Mouse (Mus musculus) heart, embryonic 16.5 days (tissue): ENCODE data around the gene Arcn1. TPM values are rescaled to one million over a fixed set of nuclear protein-coding genes. Genes with fewer than 3 reads are reported as not detected.
A peak's percentile ranks its signal among the peaks of the same experiment; 100 is the strongest.
"Not testable (repeated sequence)": the region's sequence is repeated elsewhere in the genome, so short reads cannot be mapped to it uniquely, and the experiment has no call there.

ENCODE experiments used
- ATAC-seq: fragments of 200-750 bp; cut with Nextera tagmentation; replicated peaks from 2 replicates; pipeline ENCODE4 v1.8.0; 2017; ENCODE audit warnings: moderate number of reproducible peaks; ENCODE audit not compliant: insufficient read depth, low FRiP score; ENCODE audit errors: extremely low read depth
- H3K27ac ChIP-seq: fragments of 300-500 bp; sonication (generic); 2 replicates; pipeline ENCODE4 v1.5.1; 2014; ENCODE audit warnings: mild to moderate bottlenecking, low read length, control low read depth, moderate library complexity
- H3K27me3 ChIP-seq: fragments of 300-500 bp; sonication (generic); 2 replicates; pipeline ENCODE4 v1.6.1; 2014; ENCODE audit warnings: low read length, mixed read lengths; ENCODE audit not compliant: control insufficient read depth, insufficient read depth
- H3K36me3 ChIP-seq: fragments of 300-500 bp; sonication (generic); 2 replicates; pipeline ENCODE4 v1.6.1; 2014; ENCODE audit not compliant: control insufficient read depth, insufficient read depth
- H3K4me1 ChIP-seq: fragments of 300-500 bp; sonication (generic); 2 replicates; pipeline ENCODE4 v1.6.1; 2014; ENCODE audit warnings: low read length, mixed read lengths; ENCODE audit not compliant: control insufficient read depth, insufficient read depth
- H3K4me2 ChIP-seq: fragments of 300-500 bp; sonication (generic); 2 replicates; pipeline ENCODE4 v1.6.1; 2014; ENCODE audit warnings: low read depth, mild to moderate bottlenecking, control low read depth, low read length
- H3K4me3 ChIP-seq: fragments of 300-500 bp; sonication (generic); 2 replicates; pipeline ENCODE4 v1.5.1; 2014; ENCODE audit warnings: mild to moderate bottlenecking, control low read depth, low read length
- H3K9ac ChIP-seq: fragments of 300-500 bp; sonication (generic); 2 replicates; pipeline ENCODE4 v1.6.1; 2014; ENCODE audit warnings: low read length, control low read depth
- H3K9me3 ChIP-seq: fragments of 300-500 bp; sonication (generic); replicated peaks from 2 replicates; pipeline ENCODE4 v1.6.1; 2016; ENCODE audit warnings: low read length; ENCODE audit not compliant: control insufficient read depth
- WGBS: fragments of 180-500 bp; shearing (Covaris S2); extraction: QIAGEN DNeasy Blood & Tissue Kit; methylation state at CpG from one replicate; pipeline ENCODE4 v1.1.7; 2014; 5-methylcytosine and 5-hydroxymethylcytosine counted together
- polyA plus RNA-seq: library from polyadenylated mRNA; unstranded; fragments of >200 nt; fragmentation: Nextera tagmentation; extraction: Ambion mirVana; gene quantifications from 2 replicates; pipeline ENCODE4 v1.2.1, GENCODE M21; 2015

Gene Arcn1
- polyA plus RNA-seq, 1 experiment from 2014 or later = 132 TPM

- Histone ChIP-seq H3K36me3 (peaks cover 4% of the 10 kb centered on the region), H3K9ac (peak overlapping the region; percentile 79), H3K27me3 (peaks cover 9% of the 10 kb centered on the region), H3K4me2 (peak overlapping the region; percentile 98), H3K27ac (no peak overlapping the region), H3K4me1 (peaks cover 8% of the 10 kb centered on the region), H3K9me3 (no peaks in the 10 kb centered on the region), H3K4me3 (peak overlapping the region; percentile 62)
- 48% methylated on average over 9 of the region's 9 CpGs for WGBS
- ATAC-seq = no peak
Observed at GRCm38 (mm10) chr9:44799958-44800324, 32.3 kb upstream of the Arcn1 start.

GRCm38 (mm10) chr9:44799102-44799957 lies 31.7 kb upstream of the Arcn1 start, which contains the start of gene Tmem25:
Gene Tmem25, minus strand, starts transcription at chr9:44799307.
- Histone ChIP-seq H3K9ac (peak within 1 kb of the TSS; percentile 79), H3K27me3 (peaks cover 9% of the 10 kb centered on the region), H3K4me3 (peak within 1 kb of the TSS; percentile 62), H3K36me3 (no peaks in the 10 kb centered on the region), H3K4me2 (peak within 1 kb of the TSS; percentile 98), H3K9me3 (no peaks in the 10 kb centered on the region), H3K27ac (peak within 1 kb of the TSS; percentile 74), H3K4me1 (peaks cover 8% of the 10 kb centered on the region)
- under 1% methylated on average over 73 of the region's 75 CpGs for WGBS
- ATAC-seq = peak; percentile 93

GRCm38 (mm10) chr9:44798298-44798697 lies 30.7 kb upstream of the Arcn1 start:
- Histone ChIP-seq H3K27me3 (peaks cover 9% of the 10 kb centered on the region), H3K4me1 (peaks cover 8% of the 10 kb centered on the region), H3K9ac (no peak overlapping the region), H3K36me3 (no peaks in the 10 kb centered on the region), H3K27ac (no peak overlapping the region), H3K4me3 (no peak overlapping the region), H3K4me2 (peak overlapping the region; percentile 98), H3K9me3 (no peaks in the 10 kb centered on the region)
- 37% methylated on average over 7 of the region's 7 CpGs for WGBS
- no peak for ATAC-seq

- no peaks in the 10 kb centered on the region for H3K4me1 ChIP-seq
- H3K27ac ChIP-seq = no peak overlapping the region
- no peak overlapping the region for H3K4me2 ChIP-seq
- no peaks in the 10 kb centered on the region for H3K9me3 ChIP-seq
- ATAC-seq = no peak
- H3K27me3 ChIP-seq = peaks cover 2% of the 10 kb centered on the region
- 72% methylated on average over 9 of the region's 9 CpGs for WGBS
- no peak overlapping the region for H3K9ac ChIP-seq
- H3K36me3 ChIP-seq = peaks cover 29% of the 10 kb centered on the region
- H3K4me3 ChIP-seq = no peak overlapping the region
Observed at GRCm38 (mm10) chr9:44792842-44793241, 25.2 kb upstream of the Arcn1 start.

- WGBS = under 1% methylated on average over 41 of the region's 41 CpGs
Observed at GRCm38 (mm10) chr9:44772750-44773651, 5.4 kb upstream of the Arcn1 start.

GRCm38 (mm10) chr9:44772392-44772749 lies 4.7 kb upstream of the Arcn1 start:
- ATAC-seq = no peak
- Histone ChIP-seq H3K9me3 (no peaks in the 10 kb centered on the region), H3K27ac (peak overlapping the region; percentile 33), H3K27me3 (no peaks in the 10 kb centered on the region), H3K4me2 (no peak overlapping the region), H3K9ac (0 out of 2 replicates have a peak overlapping the region, but pooled peaks have one; percentile 6), H3K4me1 (peaks cover 3% of the 10 kb centered on the region), H3K36me3 (peaks cover 13% of the 10 kb centered on the region), H3K4me3 (no peak overlapping the region)
- WGBS = 17% methylated on average over 5 of the region's 5 CpGs

More at GRCm38 (mm10) chr9:44772750-44773651, 5.4 kb upstream of the Arcn1 start:
- Histone ChIP-seq H3K4me2 (peak overlapping the region; percentile 86), H3K27ac (peak overlapping the region; percentile 82), H3K27me3 (no peaks in the 10 kb centered on the region), H3K36me3 (peaks cover 13% of the 10 kb centered on the region), H3K9me3 (no peaks in the 10 kb centered on the region), H3K4me3 (peak overlapping the region; percentile 73), H3K4me1 (peaks cover 3% of the 10 kb centered on the region), H3K9ac (peak overlapping the region; percentile 85)
- ATAC-seq = peak; percentile 98

GRCm38 (mm10) chr9:44771376-44771775 lies 3.7 kb upstream of the Arcn1 start:
- 91% methylated on average over 5 of the region's 5 CpGs for WGBS
- Histone ChIP-seq H3K4me3 (no peak overlapping the region), H3K4me1 (peaks cover 3% of the 10 kb centered on the region), H3K27me3 (no peaks in the 10 kb centered on the region), H3K9ac (no peak overlapping the region), H3K36me3 (peaks cover 10% of the 10 kb centered on the region), H3K4me2 (no peak overlapping the region), H3K27ac (no peak overlapping the region), H3K9me3 (no peaks in the 10 kb centered on the region)
- ATAC-seq = no peak

GRCm38 (mm10) chr9:44768029-44768394 lies 367 bp upstream of the Arcn1 start:
- whole genome bisulfite sequencing = 45% methylated on average over 7 of the region's 9 CpGs
- not testable (repeated sequence) for H3K27me3 ChIP-seq, H3K36me3 ChIP-seq, H3K9me3 ChIP-seq, ATAC-seq
- peak overlapping the region; percentile 99; the same call in 1 of the 2 replicates for H3K9ac ChIP-seq
- H3K4me3 ChIP-seq = peak overlapping the region; percentile 100
- peak overlapping the region; percentile 99 for H3K27ac ChIP-seq
- H3K4me2 ChIP-seq = peak overlapping the region; percentile 91
- H3K4me1 ChIP-seq = peaks cover 18% of the 10 kb centered on the region
